Mouse (Mus musculus) skeletal muscle tissue, postnatal 0 days (tissue): ENCODE measurements around the gene Gm6040. TPM values are rescaled to one million over a fixed set of nuclear protein-coding genes. Genes with fewer than 3 reads are reported as not detected.

Source experiments
- polyA plus RNA-seq: library from polyadenylated mRNA; unstranded; fragments of >200 nt; fragmentation: Nextera tagmentation; extraction: Ambion mirVana; gene quantifications from 2 replicates; pipeline ENCODE4 v1.2.1, GENCODE M21; 2015

The Gm6040 gene
- polyA plus RNA-seq: not detected in 2 replicates

GRCm38 (mm10) chr8:20921971-20922370, at the start of gene Gm6040:
Gene Gm6040, minus strand, starts transcription at chr8:20922071.

GRCm38 (mm10) chr8:20944610-20945009, 22.7 kb upstream of the Gm6040 start, which contains the start of gene AY761185:
Gene AY761185, minus strand, starts transcription at chr8:20944710.

GRCm38 (mm10) chr8:20902527-20902926, 19.3 kb downstream of the Gm6040 start, which contains the start of gene Gm15056:
Gene Gm15056, minus strand, starts transcription at chr8:20902627.

GRCm38 (mm10) chr8:20892369-20892768, 29.5 kb downstream of the Gm6040 start, which contains the start of gene Defb33:
Gene Defb33, plus strand, starts transcription at chr8:20892669.

Other genes with a start within 250 kb of the Gm6040 start
- not detected in 2 replicates for gene Defb33, start 29.4 kb downstream of the Gm6040 start, polyA plus RNA-seq
- gene Gm15056, start 19.4 kb downstream of the Gm6040 start, polyA plus RNA-seq: not detected in 2 replicates
- not detected in 2 replicates for gene AY761185, start 22.6 kb upstream of the Gm6040 start, polyA plus RNA-seq
- not detected in 2 replicates for gene Defa21, start 103.5 kb upstream of the Gm6040 start, polyA plus RNA-seq
- not detected in 2 replicates for gene Defa23, start 133.0 kb upstream of the Gm6040 start, polyA plus RNA-seq
- gene Defa35, start 143.0 kb upstream of the Gm6040 start, polyA plus RNA-seq: not detected in 2 replicates
- gene Defa25, start 162.4 kb upstream of the Gm6040 start, polyA plus RNA-seq: not detected in 2 replicates
- not detected in 2 replicates for gene Gm14851, start 174.0 kb upstream of the Gm6040 start, polyA plus RNA-seq
- not detected in 2 replicates for gene Defa30, start 212.6 kb upstream of the Gm6040 start, polyA plus RNA-seq
- not detected in 2 replicates for gene Defa22, start 240.2 kb upstream of the Gm6040 start, polyA plus RNA-seq